Mouse (Mus musculus): ENCODE measurements at regions not wholly inside any gene's neighbourhood (a gene's known extent, or its start where the extent isn't known, plus 50 kb on each side); places are given as distances from the start of the nearest gene placed in this dataset.

DNA sequence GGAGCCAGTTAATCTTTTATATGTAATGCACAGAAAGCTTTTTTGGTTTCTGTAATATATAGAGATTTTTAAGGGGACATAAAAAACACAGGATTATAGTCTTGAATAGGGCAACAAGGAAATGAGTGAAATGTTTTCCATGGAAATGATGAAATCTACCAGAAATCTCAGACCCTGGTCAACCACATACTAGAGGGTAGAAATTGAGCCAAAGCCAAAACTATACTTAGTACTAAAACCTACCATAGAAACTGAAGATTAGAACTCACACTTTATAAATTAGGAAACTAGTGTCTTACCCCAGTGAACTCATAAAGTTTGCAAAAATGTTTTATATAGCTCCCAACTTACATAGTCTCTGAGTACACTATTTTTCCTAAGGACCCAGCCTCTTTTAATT is 1204.9 kb upstream of the Cdh6 start:
- no peak overlapping the region for H3K9ac ChIP-seq (ENCODE audit: control insufficient read depth, low read depth, low read length, poor library complexity, severe bottlenecking)
- TF ChIP-seq HCFC1 (IDR thresholded peaks at IDR 0.05; ENCODE audit: low read depth, low read length) (no peak), ETS1 (IDR thresholded peaks at IDR 0.05; ENCODE audit: low read depth, low read length) (0 out of 2 replicates have a peak, but pooled peaks have one; percentile 11), TBP (IDR thresholded peaks at IDR 0.05; ENCODE audit: low read depth, low read length) (no peak), POLR2AphosphoS5 (IDR thresholded peaks at IDR 0.05; ENCODE audit: borderline replicate concordance, low read depth, low read length) (no peak), SIN3A (IDR thresholded peaks at IDR 0.05; ENCODE audit: low read length) (no peak), UBTF (IDR thresholded peaks at IDR 0.05; ENCODE audit: borderline replicate concordance, insufficient read depth, low read depth, low read length) (no peak), ELF1 (IDR thresholded peaks at IDR 0.05; ENCODE audit: low read depth, low read length) (no peak), MAX (IDR thresholded peaks at IDR 0.05; ENCODE audit: low read length) (no peak), MEF2A (IDR thresholded peaks at IDR 0.05; ENCODE audit: extremely low read depth, insufficient replicate concordance, low read depth, low read length, poor library complexity, severe bottlenecking) (peak; percentile 61; the same call in 1 of the 2 replicates), SMC3 (IDR thresholded peaks at IDR 0.05; ENCODE audit: low read depth, low read length) (no peak), POLR2A (IDR thresholded peaks at IDR 0.05; ENCODE audit: control insufficient read depth in 1 of 2, insufficient read depth in 1 of 2, low read depth in 1 of 2, low read length in 2 of 2, poor library complexity in 1 of 2) (no peak)
- peaks cover 0 to 3% of the 10 kb centered on the region in 2 experiments; a peak in 1 of 4 replicates for H3K4me1 ChIP-seq (ENCODE audit: control insufficient read depth in 1 of 2, insufficient read depth in 2 of 2, low read length in 2 of 2)
- no peak for DNase-seq (ENCODE audit: low read depth, low spot score)
- no peaks in the 10 kb centered on the region for H3K79me2 ChIP-seq (ENCODE audit: control insufficient read depth, insufficient read depth, low read length, poor library complexity)
- H3K9me3 ChIP-seq (replicated peaks; ENCODE audit: insufficient read depth, low read length) = no peaks in the 10 kb centered on the region
- peaks cover 0 to 6% of the 10 kb centered on the region in 2 experiments; a peak in 2 of 4 replicates for H3K36me3 ChIP-seq (ENCODE audit: control insufficient read depth in 1 of 2, insufficient read depth in 2 of 2, low read length in 2 of 2)
- H3K27ac ChIP-seq (ENCODE audit: control insufficient read depth, low read depth, low read length) = no peak overlapping the region
- H3K27me3 ChIP-seq (ENCODE audit: control insufficient read depth in 1 of 2, insufficient read depth in 2 of 2, low read length in 2 of 2) = no peaks in the 10 kb centered on the region
- no peak overlapping the region for H3K4me3 ChIP-seq (ENCODE audit: control insufficient read depth in 1 of 2, insufficient read depth in 1 of 2, low read depth in 2 of 2, low read length in 2 of 2)

Measured in MEL (cell line).